Mouse (Mus musculus): ENCODE data around the gene Nepro.

DNA sequence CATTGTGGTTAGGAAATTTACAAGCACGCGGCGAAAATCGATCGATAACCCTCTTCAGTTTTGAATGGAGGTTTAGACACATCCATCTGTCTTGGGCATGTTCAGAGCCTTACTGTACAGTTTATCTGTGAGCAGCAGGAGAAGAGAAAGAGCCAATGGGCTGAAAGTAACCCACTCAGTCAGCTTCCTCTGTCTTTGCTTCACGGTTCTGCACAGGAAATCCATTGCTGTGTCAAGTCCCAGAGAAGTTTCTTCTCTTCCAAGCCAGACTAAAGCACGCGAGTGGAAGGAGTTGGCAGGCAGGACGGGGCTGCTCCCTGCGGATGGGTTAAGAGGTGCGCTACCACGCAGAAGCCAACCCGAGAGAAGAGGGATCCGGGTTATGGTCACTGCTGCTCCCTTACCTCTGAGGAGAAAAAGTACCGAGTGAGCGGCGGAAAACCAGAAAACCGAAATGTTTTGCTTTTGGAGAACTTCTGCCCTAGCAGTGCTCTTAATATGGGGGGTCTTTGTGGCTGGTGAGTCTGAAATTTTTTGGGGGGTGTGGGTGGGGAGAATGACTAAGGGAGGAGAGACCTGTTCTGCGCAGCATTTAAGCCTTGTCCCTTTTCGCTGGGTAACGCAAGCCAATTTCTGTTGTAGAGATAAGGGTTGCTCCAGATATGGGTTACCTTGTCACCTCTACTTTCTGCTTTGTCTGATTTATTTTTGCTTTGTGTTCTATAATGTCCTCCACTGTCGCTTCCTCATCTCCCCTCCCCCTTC lies 41.6 kb downstream of the Nepro start, which contains the start of gene Cd200r1:
- TF ChIP-seq POLR2AphosphoS5 (IDR thresholded peaks at IDR 0.05; ENCODE audit: insufficient replicate concordance, low read depth, low read length) (no peak), CTCF (IDR thresholded peaks at IDR 0.05; ENCODE audit: low read depth, low read length) (no peak), GATA1 (IDR thresholded peaks at IDR 0.05; ENCODE audit: borderline replicate concordance, low read length) (no peak), GATA2 (IDR thresholded peaks at IDR 0.05; ENCODE audit: borderline replicate concordance, low read depth, low read length) (no peak), TAL1 (conservative IDR thresholded peaks at IDR 0.05; ENCODE audit: low read depth, low read length) (no peak)
